Mouse (Mus musculus): ENCODE data around the gene Lpin2.

Gene Lpin2

DNA sequence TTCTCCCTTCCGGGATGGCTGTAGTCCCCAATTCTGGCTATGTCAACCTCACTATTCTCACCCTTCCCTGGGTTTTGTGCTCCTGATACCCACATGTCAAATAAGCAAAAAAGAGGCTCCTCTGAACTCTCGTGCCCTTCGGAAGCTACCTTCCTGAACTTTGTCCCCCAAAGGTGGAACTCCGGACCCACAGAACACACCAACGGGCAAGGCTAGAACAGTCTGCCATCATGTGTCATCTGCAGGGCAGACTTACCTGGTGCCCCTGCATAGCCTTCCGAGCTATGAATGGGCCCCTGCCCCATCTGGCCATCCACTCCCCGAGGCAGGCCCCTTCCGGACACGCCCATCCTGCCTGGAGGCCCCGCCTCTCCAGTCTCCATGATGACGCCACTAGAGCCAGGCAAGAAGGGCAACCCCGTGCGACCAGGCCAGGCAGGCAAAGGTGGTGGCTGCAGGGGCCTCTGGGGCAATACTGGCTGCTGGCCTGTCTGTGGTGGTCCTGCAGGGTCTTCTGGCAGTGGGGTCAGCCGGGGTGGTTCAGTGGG, 73.8 kb downstream of the Lpin2 start:
- ATAC-seq (ENCODE audit: insufficient number of reproducible peaks, low FRiP score, low TSS enrichment): no peak

DNA sequence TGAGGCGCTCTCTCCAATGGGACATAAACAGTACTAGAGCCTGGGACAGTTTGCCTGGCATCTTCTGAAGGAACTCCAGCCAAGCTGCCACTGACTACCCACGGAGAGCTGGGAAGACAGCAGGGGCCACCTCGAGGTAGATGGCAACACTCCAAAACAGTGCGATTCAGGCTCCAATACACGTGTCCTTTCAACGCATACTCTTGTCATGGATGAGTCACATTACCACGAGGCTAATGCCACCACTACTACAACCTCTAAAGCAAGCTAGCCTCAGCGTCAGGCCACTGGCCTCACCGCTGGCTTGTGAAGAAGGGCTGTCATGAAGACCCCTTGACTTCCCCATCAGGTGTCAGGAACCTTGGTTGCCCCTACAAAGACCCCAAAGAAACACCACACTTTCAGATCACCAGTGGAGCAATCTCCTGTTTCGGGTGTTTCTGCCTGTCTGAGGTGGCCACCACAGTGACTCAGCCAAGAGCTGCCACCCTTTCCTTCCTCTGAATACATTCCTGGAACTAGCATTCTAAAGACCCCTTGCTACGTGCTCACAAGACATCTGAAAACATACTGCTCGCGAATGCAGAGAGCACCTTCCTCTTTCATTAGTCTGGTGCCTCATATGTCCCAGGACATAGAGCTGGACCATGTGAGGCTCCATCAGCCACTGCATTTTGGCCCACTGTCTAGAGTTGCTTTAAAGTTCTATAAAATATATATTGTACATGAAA, 74.6 kb downstream of the Lpin2 start:
- ATAC-seq (ENCODE audit: insufficient number of reproducible peaks, low FRiP score, low TSS enrichment): no peak

DNA sequence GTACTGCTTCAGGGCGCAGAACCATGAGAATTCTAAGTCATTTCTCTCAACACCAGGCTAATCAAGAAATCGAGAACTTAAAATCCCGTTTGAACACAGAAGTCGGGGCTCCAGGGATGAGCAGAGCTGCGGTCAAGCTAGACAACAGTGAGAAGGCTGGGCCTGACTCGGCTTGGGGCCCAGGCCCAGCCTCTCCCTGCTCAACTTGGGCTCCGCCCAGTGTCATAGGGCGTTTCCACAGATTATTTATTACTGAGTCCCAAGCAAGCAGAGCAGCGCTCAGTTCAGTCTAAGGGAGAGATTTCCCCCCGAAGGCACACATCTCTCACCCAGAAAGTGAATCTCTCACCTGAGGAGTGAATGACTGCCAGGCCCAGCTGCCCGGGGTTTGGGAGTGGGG, 77.4 kb downstream of the Lpin2 start:
- ATAC-seq (ENCODE audit: insufficient number of reproducible peaks, low FRiP score, low TSS enrichment): no peak

DNA sequence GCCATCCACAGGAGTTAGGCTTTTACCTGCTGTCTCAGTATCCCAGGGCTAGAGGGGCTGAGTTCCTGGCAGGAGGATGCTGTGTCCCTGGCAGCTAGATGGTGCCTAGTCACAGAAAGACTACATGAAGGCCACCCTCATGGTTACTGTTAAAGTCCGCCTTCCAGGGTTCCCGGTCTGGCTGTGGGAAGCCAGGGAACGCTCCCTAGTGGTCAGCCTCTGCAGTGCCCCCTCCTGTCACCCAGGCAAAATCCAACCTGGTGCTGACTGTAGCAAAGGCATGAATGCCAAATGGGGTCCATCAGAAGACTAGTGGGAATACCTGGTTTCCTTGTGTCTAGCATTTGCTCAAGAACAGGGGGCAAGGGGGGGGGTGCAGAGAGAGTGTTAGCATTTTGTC, 78.3 kb downstream of the Lpin2 start:
- no peak for ATAC-seq (ENCODE audit: insufficient number of reproducible peaks, low FRiP score, low TSS enrichment)

DNA sequence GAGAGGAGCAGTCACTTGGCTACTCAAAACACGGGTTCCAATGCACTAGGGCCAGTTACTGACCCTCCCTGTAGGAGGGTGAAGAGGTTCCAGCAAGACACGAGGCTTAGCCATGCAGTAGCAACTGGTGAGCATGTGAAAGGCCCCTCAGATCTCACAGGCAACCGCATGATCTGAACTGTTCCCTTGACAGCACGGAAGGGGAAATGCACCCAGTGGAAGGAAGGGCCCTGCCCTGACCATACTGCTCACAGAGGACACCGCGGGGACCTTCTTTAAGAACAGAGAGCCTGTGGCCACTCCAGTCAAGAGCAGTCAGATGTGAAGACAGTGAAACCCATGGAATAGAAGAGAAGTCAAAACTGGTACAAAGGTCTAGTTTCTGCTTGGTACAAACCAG, 80.8 kb downstream of the Lpin2 start:
- ATAC-seq (ENCODE audit: insufficient number of reproducible peaks, low FRiP score, low TSS enrichment): no peak

DNA sequence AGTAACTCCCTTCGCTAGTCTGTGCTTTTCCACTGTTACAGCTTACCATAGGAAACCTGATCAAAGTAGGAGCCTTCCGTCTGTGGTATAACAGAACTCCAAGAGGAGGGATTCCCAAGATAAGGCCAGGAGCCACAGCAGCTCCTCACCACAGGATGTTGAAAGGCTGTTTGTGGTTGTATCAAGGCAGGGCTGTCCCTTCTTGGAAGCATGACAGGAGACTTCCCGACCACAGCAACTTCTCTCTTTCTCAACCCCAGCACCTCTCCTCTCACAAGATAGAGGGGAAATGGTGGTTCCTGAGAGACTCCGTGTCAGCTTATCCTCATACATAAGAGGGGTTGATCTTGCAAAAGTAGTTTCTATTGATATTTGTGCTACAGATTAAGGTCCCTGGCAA, 82.4 kb downstream of the Lpin2 start:
- no peak for ATAC-seq (ENCODE audit: insufficient number of reproducible peaks, low FRiP score, low TSS enrichment)

DNA sequence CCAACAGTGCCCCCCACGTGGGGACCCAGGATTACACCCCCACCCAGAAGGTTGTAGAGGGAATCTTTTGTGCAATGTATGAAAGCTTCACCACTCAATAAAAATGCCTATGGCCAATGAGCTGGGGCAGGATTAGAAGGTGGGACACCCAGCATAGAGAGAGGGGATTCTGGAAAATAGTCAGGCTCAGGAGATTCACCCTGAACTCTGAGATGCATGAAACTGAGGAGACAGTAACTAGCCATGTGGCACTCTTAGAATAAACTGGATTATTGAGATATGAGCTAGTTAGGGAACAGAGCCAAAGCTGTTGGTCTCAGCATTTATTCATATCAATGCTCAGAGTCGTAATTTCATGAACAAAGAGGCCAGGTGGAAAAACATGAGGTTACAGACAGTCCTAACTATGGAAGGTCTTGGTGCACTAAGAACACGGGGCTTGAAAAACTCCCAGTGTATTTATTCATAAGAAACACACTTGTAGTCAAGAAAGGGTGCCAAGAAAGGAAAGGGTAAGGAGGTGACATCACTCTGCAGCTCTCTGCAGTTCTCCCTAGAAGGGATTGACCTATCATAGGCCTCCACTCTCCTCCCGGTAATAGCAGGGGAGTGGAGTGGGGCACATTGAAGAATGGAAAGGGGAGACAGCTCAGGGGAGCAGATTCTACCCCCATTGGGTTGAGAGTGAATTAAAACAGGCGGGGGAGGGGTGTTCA, 83.1 kb downstream of the Lpin2 start:
- ATAC-seq (ENCODE audit: insufficient number of reproducible peaks, low FRiP score, low TSS enrichment): no peak

DNA sequence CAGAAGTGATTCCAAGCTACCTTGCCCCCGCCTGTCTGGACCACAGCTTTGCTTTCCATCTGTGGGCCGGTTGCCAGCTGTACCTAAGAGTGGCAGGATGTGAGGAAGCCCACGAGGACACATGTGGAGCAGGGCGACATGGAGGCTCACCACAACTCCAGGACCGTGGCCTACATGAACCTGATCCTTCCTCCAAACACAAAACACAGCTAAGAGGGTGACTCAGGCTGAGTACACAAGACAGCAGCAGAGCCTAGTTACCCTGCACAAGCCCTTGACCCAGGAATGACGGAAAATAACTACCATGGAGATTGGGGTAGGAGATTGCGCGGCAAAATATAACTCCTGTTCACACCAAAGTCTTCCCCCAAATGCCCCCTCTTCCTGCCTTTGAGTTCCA, 85.0 kb downstream of the Lpin2 start:
- no peak for ATAC-seq (ENCODE audit: insufficient number of reproducible peaks, low FRiP score, low TSS enrichment)

DNA sequence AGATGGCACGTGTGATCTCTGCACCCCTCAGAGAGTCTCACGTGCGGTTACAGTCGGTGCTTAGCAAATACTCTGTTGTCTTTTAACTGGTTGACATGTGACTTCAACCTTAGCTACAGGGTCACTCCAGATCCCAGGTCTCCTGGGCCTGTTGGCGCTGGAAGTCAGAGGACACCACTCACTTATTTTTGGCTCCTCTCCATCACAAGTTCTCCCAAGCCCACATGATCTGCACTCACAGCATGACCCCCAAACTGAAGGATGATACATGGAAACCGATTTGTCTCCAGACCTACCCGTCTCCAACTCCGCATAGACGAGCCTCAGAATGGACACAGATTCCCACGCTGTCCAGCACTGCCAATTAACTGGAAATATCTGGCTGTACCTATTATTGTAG, 85.8 kb downstream of the Lpin2 start:
- no peak for ATAC-seq (ENCODE audit: insufficient number of reproducible peaks, low FRiP score, low TSS enrichment)

DNA sequence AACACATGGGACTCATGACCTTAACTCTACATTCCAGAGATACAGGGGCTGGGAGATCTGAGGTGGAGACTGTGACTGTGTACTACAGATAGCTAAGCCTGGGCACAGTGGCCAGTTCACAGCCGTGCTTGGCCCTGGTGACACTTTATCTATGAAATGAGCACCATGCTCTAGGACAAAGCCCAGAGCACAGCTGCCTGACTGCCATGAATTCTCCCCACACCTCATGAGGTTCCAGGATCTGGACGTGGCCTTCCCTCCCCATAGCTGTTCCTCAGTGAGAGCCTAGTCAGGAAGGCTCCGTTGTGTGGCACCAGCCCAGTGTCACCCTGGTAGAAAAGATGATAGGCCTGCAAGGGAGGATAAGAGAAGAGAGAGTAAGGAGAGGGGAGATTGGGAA, 86.2 kb downstream of the Lpin2 start:
- no peak for ATAC-seq (ENCODE audit: insufficient number of reproducible peaks, low FRiP score, low TSS enrichment)

DNA sequence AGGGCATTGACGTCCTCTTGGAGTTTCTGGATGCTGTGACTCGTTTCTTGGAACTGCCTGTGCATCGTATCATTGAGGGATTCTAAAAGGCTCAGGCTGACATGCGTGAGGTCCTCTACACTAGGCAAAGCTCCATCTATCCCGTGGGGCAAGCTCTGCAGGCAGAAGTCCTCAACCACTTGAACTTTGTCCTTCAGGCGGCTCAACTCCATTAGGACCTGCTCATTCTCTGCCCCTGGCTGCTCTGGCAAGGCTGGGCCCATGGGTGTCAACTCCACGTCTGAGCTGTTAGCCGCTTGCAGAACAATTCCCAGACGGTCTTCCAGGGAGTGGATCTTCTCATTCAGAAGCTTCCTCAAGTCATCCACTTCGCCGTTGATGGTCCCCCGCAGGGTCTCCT, 91.5 kb downstream of the Lpin2 start:
- ATAC-seq (ENCODE audit: insufficient number of reproducible peaks, low FRiP score, low TSS enrichment): no peak

DNA sequence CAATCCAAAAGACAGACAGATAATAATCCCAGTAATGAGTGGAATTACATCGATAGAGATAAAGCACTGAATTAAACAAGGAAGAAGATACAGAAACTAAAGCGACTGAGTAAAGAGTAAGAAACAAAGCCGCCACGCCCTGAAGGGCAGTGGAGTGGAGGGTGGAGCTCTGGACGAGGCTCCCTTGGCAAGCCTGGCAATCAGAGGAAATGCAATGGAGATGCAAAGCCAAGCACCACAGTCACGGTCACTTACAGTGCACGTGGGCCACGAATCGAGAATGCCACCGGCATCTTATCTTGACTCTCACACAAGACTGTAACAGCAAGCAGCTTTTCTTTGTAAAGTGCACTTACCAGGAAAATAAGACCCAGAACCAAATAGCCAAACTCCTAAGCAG, 94.4 kb downstream of the Lpin2 start:
- ATAC-seq (ENCODE audit: insufficient number of reproducible peaks, low FRiP score, low TSS enrichment): no peak

DNA sequence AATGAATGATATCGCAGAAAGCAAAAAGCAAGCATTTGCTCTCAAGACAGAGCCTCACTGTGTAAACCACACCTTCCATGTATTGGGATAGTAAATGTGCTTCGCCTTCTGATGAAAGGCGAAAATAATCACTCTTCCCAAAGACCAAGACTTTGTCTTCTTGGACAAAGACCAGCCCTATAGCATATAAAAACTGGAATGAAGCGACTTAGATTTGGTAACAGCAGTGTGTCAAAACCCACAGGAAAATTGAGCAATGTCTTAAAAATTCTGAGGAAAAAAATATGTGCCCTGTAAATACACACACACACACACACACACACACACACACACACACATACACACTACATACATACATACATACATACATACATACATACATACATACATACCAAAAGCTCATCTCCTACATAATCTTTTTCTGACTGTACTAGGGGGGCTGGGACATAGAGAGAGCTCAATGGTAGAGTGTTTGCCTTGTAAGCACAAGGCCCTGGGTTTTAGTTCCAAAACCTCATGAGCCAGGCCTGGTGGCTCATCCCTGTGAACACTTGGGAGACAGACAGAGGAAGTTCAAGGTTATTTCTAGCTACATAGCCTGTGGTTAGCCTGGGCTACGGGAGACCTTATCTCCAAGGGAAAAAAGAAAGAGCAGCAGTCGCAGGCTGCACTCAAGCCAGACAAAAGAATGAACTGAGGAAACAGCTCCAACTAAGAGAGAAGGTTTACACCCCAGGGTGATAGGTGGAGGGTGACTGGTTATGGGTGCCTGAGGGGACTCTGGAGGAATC, 95.5 kb downstream of the Lpin2 start:
- no peak for ATAC-seq (ENCODE audit: insufficient number of reproducible peaks, low FRiP score, low TSS enrichment)

DNA sequence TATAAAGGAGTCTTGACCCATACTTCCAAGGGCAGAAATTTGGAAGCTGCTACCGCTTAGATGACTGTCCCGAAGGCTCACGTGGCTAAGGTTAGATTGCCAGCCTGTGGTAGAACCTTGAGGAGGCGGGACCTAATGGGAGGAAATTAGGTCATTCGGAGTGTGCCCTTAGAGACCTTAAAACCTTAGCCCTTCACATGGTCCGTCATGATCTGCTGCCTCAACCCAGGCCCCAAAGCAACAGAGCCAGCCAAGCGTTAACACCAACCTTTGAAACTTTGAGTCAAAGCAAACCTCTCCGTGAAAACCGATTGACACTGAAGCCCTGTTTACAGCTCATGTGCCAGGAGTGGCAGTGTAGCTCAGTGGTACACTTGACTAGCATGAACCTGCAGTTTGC, 100.4 kb downstream of the Lpin2 start:
- ATAC-seq (ENCODE audit: insufficient number of reproducible peaks, low FRiP score, low TSS enrichment): no peak

DNA sequence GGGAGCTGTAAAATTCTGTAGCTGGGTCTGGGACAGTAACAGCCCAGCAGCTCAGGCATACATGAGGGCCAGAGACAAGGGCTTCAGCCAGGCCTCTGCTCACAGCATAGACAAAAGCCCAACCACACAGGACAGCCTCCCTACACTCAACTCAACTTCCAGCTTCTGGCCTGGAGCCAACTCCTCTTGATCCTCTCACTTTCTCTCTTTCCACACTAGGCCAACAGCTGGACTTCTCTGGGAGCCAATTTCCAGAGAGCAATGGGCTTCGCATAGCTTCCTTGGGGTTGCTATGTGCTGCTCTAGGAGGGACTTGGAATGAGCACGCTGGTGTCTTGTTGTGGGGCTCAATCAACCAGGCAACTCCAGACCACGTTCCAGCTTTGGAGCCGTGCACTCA, 100.9 kb downstream of the Lpin2 start:
- no peak for ATAC-seq (ENCODE audit: insufficient number of reproducible peaks, low FRiP score, low TSS enrichment)

DNA sequence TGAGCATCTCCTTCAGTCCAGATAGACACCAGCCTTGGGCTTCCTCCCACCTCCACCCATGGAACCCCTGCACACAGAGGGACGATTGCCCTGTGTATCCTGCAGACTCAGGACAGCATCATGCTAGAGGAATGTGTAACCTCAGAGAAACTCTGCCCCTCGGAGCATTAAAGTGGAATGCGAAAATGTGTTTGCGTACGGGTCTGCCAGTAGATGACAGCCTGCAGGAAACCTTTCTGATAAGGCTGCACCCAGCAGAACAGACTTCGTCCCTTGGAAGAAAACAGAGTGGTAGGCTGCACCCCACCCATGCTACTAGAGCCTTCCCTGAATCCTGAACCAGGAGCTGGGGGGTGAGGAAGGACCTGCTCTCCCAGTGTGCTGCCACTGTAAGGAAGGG, 102.5 kb downstream of the Lpin2 start:
- no peak for ATAC-seq (ENCODE audit: insufficient number of reproducible peaks, low FRiP score, low TSS enrichment)

DNA sequence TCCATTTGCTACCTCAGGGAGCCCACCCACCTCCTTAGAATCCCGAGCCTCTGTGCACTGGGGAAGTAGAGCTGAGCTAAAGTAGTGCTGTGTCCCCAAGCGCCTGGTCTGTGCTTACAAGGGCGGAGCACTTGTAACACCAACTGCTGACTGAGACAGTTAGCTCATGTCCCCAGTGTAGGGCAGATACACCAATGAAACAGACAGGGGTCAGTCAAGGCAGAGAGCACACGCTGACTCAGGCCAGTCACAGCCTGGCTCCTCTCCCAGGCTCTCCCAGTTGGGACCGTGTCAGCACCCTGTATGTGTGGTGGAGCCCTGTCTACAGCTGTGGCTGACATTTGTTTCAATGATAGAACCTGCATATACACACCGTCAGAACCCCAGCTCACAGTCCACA, 103.6 kb downstream of the Lpin2 start:
- ATAC-seq (ENCODE audit: insufficient number of reproducible peaks, low FRiP score, low TSS enrichment): no peak

DNA sequence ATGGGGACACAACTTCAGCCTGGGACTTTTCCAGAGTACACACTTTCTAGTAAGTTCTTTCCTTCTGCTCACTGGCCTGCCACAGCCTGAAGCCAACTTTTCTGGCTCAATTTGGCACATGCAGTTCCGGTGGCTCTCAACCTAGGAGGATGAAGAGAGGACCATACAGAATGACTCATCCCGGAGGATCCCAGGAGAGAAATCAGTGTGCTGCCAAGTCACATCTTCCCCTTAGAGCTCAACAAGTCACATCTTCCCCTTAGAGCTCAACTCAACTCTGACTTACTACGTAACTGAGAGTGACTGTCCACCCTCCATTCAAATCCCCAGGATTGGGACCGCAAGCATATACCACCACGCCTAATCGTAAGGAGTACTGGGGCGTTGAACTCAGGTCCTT, 105.2 kb downstream of the Lpin2 start:
- no peak for ATAC-seq (ENCODE audit: insufficient number of reproducible peaks, low FRiP score, low TSS enrichment)

DNA sequence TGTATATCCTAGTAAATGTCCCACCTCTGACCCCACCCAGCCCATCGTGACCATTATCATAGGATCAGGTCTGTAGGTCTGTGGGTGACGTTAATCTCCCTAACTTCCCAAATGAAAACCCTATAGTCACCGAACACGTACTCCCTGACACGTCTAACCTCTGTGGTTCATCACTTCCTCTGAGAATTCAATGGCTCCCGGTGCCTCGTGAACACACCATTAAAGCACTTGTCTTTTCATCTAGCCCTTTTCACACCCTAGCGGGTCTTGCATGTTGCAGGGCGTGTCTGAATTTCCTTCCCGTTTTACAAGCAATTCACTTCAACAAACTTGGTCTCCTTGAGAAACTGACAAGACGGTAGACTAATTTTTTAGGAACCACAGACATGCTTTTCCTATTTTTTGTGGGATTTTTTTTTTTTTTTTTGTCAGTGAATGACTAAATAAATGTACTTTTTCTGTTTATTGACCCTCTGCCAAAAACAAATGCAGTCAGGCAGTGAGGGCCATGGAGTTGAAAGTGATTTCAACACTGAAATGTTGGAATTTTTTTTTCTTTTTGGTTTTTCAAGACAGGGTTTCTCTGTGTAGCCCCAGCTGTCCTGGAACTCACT, 105.9 kb downstream of the Lpin2 start:
- no peak for ATAC-seq (ENCODE audit: insufficient number of reproducible peaks, low FRiP score, low TSS enrichment)

DNA sequence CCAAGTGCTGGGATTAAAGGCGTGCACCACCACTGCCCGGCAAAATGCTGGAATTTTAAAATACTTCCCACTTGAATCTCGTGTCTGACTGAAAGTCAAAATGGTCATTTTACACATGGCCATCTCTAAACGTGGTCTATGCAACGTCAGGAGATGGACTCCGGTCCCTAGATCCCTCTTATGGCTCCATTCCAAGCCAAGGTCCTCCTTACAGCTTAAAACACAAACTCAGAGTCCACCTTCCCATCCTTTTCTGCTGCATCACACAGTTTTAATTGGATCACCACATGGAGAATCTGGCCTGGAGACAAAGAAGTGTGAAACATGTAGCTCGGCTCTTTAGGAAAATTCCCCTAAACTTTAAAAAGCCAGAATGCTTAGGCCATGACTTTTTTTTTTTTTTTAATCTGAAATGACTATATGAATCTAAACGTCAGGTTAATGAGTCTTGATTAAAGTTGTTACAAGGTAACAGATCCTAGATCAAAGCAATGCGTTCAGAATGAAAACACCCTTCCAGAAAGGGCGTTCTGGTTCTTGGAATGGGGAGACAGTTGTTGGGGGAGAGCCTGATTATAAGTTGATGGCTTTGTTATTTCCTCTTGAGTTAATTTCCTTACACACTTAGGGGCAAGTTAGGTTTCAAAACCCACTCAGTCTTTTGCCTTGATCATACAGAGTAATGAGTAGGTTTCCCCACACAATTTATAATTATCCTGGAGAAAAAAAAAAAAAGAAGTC, 106.6 kb downstream of the Lpin2 start:
- ATAC-seq (ENCODE audit: insufficient number of reproducible peaks, low FRiP score, low TSS enrichment): no peak

Data from cerebellum, adult (tissue).